Mouse (Mus musculus) lung, embryonic 15.5 days (tissue): ENCODE results near the gene Preb. TPM values are rescaled to one million over a fixed set of nuclear protein-coding genes. Genes with fewer than 3 reads are reported as not detected.

Source experiments
- ATAC-seq: fragments of 200-750 bp; cut with Nextera tagmentation; 2 replicates; pipeline ENCODE4 v1.8.0; 2017; ENCODE audit warnings: moderate number of reproducible peaks, borderline replicate concordance; ENCODE audit not compliant: low FRiP score, low TSS enrichment; ENCODE audit errors: extremely low read depth
- H3K27ac ChIP-seq: fragments of 300-500 bp; sonication (generic); 2 replicates; pipeline ENCODE4 v1.5.1; 2015; ENCODE audit warnings: moderate library complexity, mild to moderate bottlenecking, inconsistent platforms
- H3K27me3 ChIP-seq: fragments of 300-500 bp; sonication (generic); 2 replicates; pipeline ENCODE4 v1.6.1; 2015; ENCODE audit warnings: inconsistent platforms
- H3K36me3 ChIP-seq: fragments of 300-500 bp; sonication (generic); 2 replicates; pipeline ENCODE4 v1.6.1; 2015; ENCODE audit warnings: inconsistent platforms
- H3K4me1 ChIP-seq: fragments of 300-500 bp; sonication (generic); 2 replicates; pipeline ENCODE4 v1.6.1; 2015; ENCODE audit warnings: inconsistent platforms
- H3K4me2 ChIP-seq: fragments of 300-500 bp; sonication (generic); 2 replicates; pipeline ENCODE4 v1.6.1; 2015; ENCODE audit warnings: inconsistent platforms, mild to moderate bottlenecking, moderate library complexity
- H3K4me3 ChIP-seq: fragments of 300-500 bp; sonication (generic); 2 replicates; pipeline ENCODE4 v1.5.1; 2015; ENCODE audit warnings: mild to moderate bottlenecking, inconsistent platforms
- H3K9ac ChIP-seq: fragments of 300-500 bp; sonication (generic); 2 replicates; pipeline ENCODE4 v1.6.1; 2015; ENCODE audit warnings: inconsistent platforms
- H3K9me3 ChIP-seq: fragments of 300-500 bp; sonication (generic); 2 replicates; pipeline ENCODE4 v1.6.1; 2016; ENCODE audit warnings: inconsistent platforms
- WGBS: fragments of 180-500 bp; shearing (Covaris S2); methylation state at CpG from one replicate; pipeline ENCODE4 v1.1.7; 2015; 5-methylcytosine and 5-hydroxymethylcytosine counted together
- polyA plus RNA-seq: library from polyadenylated mRNA; unstranded; fragments of >200 nt; fragmentation: Nextera tagmentation; extraction: Ambion mirVana; gene quantifications from 2 replicates; pipeline ENCODE4 v1.2.1, GENCODE M21; 2015

Gene Preb
- polyA plus RNA-seq, 1 experiment from 2014 or later: 135 TPM

DNA sequence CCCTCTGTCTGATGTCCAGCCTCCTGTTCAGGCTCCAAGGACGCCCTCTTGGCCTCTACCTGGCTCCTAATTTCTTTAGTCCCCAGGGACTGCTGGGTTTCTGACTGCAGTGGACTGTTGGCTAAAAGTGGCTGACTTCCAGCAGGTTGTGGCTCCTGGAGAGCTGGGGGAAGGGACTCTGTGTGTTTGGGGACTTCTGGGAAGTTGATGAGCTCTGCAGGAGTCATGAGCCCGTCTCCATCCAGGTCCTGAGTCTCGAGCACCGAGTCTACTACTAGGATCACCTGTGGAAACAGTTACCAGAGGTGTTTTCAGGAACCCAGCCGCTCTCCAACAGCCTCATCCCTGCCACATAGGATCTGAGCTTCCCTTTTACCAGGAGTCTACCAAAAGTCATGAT is 26.5 kb downstream of the Preb start:
- Histone ChIP-seq H3K27me3 (no peaks in the 10 kb centered on the region), H3K27ac (no peak overlapping the region), H3K36me3 (no peaks in the 10 kb centered on the region), H3K4me1 (no peaks in the 10 kb centered on the region), H3K4me2 (no peak overlapping the region), H3K9me3 (no peaks in the 10 kb centered on the region), H3K9ac (no peak overlapping the region), H3K4me3 (no peak overlapping the region)
- WGBS: 49% methylated on average over 5 of the region's 5 CpGs
- no peak for ATAC-seq

DNA sequence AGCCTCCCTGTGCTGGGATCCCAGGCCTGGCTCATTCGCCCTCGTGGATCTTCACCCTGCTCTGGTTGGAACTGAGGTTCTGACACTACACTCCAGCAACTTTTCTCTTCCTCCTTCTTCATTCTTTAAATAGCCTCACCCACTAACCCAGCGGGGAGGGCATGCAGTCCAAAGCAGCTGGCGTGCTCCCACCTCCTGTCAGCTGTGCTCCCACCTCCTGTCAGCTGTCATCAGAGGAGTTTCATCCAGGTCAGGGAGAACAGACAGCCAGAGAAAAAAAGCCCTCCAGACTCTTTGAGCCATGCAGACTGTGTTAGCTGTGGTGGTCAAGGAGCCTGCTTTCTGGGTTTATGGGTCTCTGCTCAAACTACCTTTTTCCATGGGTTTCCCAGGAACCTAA is 28.8 kb downstream of the Preb start:
- H3K4me3 ChIP-seq: no peak overlapping the region

DNA sequence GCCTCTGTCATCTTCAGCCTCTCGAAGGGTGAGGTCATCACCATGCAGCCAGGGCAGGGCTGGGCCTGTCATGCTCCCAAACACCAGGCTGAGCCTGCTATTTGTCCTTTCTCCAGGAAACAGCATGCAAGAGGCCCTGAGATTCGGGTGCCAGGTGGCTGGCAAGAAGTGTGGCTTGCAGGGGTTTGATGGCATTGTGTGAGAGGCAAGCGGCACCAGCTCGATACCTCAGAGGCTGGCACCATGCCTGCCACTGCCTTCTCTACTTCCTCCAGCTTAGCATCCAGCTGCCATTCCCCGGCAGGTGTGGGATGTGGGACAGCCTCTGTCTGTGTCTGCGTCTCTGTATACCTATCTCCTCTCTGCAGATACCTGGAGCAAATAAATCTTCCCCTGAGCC is 29.3 kb downstream of the Preb start:
- no peaks in the 10 kb centered on the region for H3K9me3 ChIP-seq
- H3K4me1 ChIP-seq: no peaks in the 10 kb centered on the region
- H3K27me3 ChIP-seq: no peaks in the 10 kb centered on the region
- no peak overlapping the region for H3K4me3 ChIP-seq
- ATAC-seq: no peak
- 79% methylated on average over 6 of the region's 6 CpGs for WGBS
- H3K9ac ChIP-seq: no peak overlapping the region
- no peaks in the 10 kb centered on the region for H3K36me3 ChIP-seq
- H3K4me2 ChIP-seq: no peak overlapping the region
- H3K27ac ChIP-seq: no peak overlapping the region

More for the DNA sequence above, 28.8 kb downstream of the Preb start:
- H3K9ac ChIP-seq: no peak overlapping the region
- WGBS: 79% methylated on average over 4 of the region's 4 CpGs
- H3K27me3 ChIP-seq: no peaks in the 10 kb centered on the region
- no peaks in the 10 kb centered on the region for H3K4me1 ChIP-seq
- ATAC-seq: no peak
- no peaks in the 10 kb centered on the region for H3K36me3 ChIP-seq
- no peak overlapping the region for H3K4me2 ChIP-seq
- H3K27ac ChIP-seq: no peak overlapping the region
- no peaks in the 10 kb centered on the region for H3K9me3 ChIP-seq

DNA sequence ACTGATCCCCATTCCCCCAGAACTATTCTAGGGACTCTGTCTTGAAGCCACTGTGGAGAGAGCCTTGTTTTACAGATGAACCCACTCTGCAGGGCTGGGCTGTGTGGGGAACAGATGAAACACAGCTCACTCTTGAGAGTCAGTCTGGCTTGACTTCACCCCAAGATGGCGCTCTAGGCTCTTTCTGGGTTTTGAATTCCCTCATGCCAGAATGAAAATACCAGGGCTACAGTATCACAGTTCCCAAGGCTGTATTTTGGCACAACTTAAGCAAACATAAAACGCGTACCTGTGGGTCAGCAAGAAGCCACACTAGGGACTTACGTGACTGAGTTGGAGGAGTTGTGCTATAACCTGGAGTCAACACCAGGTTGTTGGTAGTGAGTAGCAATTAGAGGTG is 30.0 kb downstream of the Preb start:
- Histone ChIP-seq H3K4me1 (no peaks in the 10 kb centered on the region), H3K9me3 (no peaks in the 10 kb centered on the region), H3K9ac (no peak overlapping the region), H3K36me3 (no peaks in the 10 kb centered on the region), H3K4me3 (no peak overlapping the region), H3K27ac (no peak overlapping the region), H3K4me2 (no peak overlapping the region), H3K27me3 (no peaks in the 10 kb centered on the region)
- 0 out of 2 replicates have a peak, but pooled peaks have one; percentile 31 for ATAC-seq
- WGBS: 29% methylated on average over 4 of the region's 4 CpGs

DNA sequence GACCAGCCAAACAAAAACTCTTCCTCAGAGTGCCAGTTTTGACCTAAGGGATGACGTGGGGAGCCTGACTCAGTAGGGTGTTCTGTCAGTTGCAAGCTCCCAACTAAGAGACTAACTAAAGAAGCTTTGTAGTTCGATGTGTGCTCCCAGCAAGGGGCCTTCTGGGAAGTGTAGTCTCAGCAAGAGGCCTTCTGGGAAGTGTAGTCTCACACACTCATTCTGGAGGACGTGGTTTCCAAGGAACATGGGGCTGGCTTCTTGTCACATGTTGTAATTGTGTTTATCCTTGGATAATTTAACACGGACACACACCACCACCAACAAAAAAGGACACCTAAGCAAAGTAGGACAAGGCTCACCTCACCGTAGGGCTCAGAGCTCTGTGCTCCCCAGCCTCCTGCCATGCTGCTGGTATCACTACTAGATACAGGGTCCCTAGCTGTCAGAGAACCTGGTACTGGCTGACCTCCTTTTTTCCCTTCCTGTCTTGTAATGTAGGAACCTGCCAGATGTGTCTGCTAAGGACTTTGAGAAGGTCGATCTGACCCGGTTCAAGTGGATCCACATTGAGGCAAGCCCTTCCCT is 32.1 kb downstream of the Preb start:
- Histone ChIP-seq H3K9me3 (no peaks in the 10 kb centered on the region), H3K27ac (no peak overlapping the region), H3K4me3 (no peak overlapping the region), H3K36me3 (no peaks in the 10 kb centered on the region), H3K4me2 (peak overlapping the region; percentile 27; the same call in 1 of the 2 replicates), H3K9ac (no peak overlapping the region), H3K4me1 (peaks cover under 1% of the 10 kb centered on the region), H3K27me3 (no peaks in the 10 kb centered on the region)
- ATAC-seq: no peak
- WGBS: 41% methylated on average over 7 of the region's 7 CpGs

DNA sequence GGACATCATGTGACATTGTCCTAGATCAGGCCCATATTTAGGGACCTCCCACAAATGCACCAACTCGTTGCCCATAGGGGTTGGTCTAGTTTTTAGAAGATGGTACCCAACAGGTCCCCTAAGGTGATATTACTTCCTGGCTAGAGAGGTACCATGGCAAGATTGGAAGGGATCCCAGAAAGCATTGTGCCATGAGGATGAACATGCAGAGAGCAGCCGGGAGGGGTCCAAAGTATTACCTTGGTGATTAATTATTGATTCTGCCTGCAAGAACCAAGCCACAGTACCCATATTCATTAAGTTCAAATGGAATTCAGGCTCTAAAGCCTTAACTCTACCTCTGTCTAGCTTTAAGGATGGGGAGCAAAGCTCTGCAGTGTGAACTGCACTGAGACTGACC is 34.1 kb downstream of the Preb start:
- Histone ChIP-seq H3K27me3 (no peaks in the 10 kb centered on the region), H3K27ac (no peak overlapping the region), H3K36me3 (no peaks in the 10 kb centered on the region), H3K9ac (no peak overlapping the region), H3K4me1 (peaks cover 18% of the 10 kb centered on the region), H3K4me2 (no peak overlapping the region), H3K9me3 (no peaks in the 10 kb centered on the region), H3K4me3 (no peak overlapping the region)
- ATAC-seq: no peak
- 80% methylated on average over 2 of the region's 2 CpGs for WGBS

DNA sequence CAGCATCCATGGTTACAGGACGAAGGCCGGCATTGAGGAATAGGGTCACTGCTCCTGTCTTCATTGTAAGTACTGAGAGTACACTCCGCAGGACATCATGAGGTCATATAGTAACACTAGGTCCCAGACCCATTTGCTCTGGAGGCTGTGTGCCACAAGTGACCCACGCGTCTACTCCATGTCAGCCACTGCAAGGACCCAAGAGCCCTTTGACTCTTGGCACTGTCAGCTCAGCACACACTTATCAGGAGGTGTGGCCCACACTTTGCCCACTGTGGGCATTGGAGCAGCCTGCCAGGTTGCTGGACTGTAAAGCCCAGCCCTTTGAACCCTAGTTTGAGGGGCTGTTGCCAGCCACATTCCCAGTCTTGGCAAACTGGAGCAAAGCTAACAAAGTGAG is 34.9 kb downstream of the Preb start:
- Histone ChIP-seq H3K4me3 (no peak overlapping the region), H3K4me2 (no peak overlapping the region), H3K9me3 (no peaks in the 10 kb centered on the region), H3K27me3 (no peaks in the 10 kb centered on the region), H3K9ac (no peak overlapping the region), H3K4me1 (peaks cover 27% of the 10 kb centered on the region), H3K36me3 (peaks cover 5% of the 10 kb centered on the region), H3K27ac (no peak overlapping the region)
- no peak for ATAC-seq
- WGBS: 91% methylated on average over 5 of the region's 5 CpGs

DNA sequence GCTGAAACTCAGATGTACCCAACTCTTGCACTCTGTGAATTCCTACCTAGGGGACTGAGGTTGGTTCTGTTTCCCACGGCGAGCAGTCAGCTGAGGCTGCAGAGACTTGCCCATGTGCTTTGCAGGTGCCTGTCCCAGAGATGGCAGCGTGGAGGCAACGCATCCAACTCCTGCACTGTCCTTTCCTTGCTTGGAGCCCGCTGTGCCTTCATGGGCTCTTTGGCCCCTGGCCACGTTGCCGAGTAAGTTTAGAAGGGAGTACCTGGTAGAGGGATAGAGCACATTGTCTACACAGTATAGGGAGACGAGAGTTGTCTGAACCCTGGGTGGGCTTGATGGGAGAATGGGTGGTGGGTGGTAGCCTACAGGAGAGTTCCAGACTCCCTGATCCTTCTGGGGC is 35.5 kb downstream of the Preb start:
- no peak for ATAC-seq
- H3K36me3 ChIP-seq: peaks cover 10% of the 10 kb centered on the region
- no peaks in the 10 kb centered on the region for H3K27me3 ChIP-seq
- no peaks in the 10 kb centered on the region for H3K9me3 ChIP-seq
- no peak overlapping the region for H3K27ac ChIP-seq
- H3K4me2 ChIP-seq: no peak overlapping the region
- H3K4me3 ChIP-seq: no peak overlapping the region
- peaks cover 33% of the 10 kb centered on the region for H3K4me1 ChIP-seq
- 75% methylated on average over 8 of the region's 8 CpGs for WGBS
- no peak overlapping the region for H3K9ac ChIP-seq

DNA sequence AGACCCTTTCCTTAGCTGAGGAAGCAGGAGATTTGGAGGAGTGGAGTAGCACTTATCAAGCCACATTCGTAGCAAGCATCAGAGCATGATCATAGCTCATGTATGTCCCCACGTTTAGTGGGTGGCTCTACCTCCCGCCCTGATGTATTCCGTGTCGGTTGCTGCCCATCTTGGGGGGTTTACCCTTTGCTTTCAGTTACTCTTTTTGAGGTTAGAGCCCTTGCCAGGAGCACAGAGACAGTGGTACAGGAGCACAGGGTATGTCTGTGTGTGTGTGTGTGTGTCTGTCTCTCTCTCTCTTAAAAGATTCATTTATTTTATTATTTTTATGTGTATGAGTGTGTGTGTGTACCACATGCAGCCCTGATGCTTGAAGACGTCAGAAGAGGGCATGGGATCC is 37.0 kb downstream of the Preb start:
- ATAC-seq: no peak
- H3K4me1 ChIP-seq: peaks cover 34% of the 10 kb centered on the region
- H3K36me3 ChIP-seq: peaks cover 25% of the 10 kb centered on the region
- no peak overlapping the region for H3K4me3 ChIP-seq
- H3K27ac ChIP-seq: no peak overlapping the region
- no peaks in the 10 kb centered on the region for H3K27me3 ChIP-seq
- no peak overlapping the region for H3K9ac ChIP-seq
- H3K4me2 ChIP-seq: no peak overlapping the region
- 59% methylated on average over 6 of the region's 6 CpGs for WGBS
- H3K9me3 ChIP-seq: no peaks in the 10 kb centered on the region

DNA sequence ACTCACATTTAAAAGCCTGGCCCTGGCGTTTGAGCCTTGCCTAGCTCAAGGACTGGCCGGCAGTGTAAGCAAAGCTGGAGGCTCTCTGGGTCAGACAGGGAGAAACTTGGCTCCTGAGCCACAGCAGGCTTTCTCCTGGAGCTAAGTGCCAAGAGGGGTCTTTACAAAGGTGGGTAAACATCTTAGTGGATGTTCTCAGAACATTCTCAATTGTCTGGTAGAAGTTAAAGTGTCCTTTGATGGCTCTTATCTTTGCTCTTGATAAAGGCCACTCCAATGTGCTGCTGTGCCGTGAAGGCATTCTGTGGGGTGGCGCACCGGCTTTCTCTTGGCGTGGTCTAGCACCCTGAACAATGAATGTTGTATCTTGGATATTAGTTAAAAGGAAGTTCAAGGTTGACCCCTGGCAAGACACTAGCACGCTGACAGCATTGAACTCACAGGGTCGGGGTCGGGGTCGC is 37.5 kb downstream of the Preb start:
- H3K27ac ChIP-seq: 0 out of 2 replicates have a peak overlapping the region, but pooled peaks have one; percentile 85
- no peaks in the 10 kb centered on the region for H3K27me3 ChIP-seq
- no peak for ATAC-seq
- peak overlapping the region; percentile 74 for H3K4me2 ChIP-seq
- H3K9ac ChIP-seq: peak overlapping the region; percentile 47
- peaks cover 30% of the 10 kb centered on the region for H3K36me3 ChIP-seq
- H3K4me1 ChIP-seq: peaks cover 34% of the 10 kb centered on the region
- 38% methylated on average over 10 of the region's 10 CpGs for WGBS
- H3K9me3 ChIP-seq: no peaks in the 10 kb centered on the region
- no peak overlapping the region; the same call in 1 of the 2 replicates for H3K4me3 ChIP-seq

DNA sequence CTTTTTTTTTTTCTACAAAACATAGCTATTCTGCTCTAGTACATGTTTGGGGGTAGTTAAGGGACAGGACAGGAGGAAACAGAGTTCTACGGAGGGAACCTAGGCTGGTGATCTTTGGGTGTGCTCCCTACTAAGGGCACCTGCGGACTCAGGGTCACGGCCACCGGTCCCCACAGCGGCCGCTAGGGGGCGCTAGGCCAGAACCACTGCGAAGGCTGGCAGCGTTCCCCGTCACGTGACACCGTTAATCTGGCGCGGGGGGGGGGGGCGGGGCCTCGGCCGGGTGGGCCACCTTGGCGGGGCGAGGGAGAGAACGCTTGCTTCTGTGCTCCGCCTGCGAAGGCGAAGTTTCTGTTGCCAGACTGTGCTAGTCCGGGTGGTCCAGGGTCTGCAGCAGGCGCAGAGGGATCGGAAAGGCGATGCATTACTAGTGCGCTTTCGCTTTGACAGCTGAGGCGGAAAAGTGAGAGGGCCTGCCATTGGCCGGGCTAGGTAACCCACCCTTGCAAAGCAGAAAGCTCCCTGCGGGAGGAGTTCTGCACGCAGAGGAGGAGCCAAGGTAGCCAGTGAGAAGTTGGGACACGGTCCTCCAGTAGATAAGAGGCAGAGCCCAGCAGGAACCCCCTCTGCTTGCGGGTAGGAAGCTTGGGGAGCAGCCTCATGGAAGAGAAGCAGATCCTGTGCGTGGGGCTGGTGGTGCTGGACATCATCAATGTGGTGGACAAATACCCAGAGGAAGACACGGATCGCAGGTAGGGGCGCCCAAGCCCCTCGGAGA is 38.7 kb downstream of the Preb start, which contains the start of gene Khk:
Gene Khk (plus strand): TSS at position 176 of the 778 bp plus-strand sequence.
- 2% methylated on average over 37 of the region's 40 CpGs for WGBS
- peak; percentile 79 for ATAC-seq
- peak within 1 kb of the TSS; percentile 74 for H3K4me2 ChIP-seq
- peak within 1 kb of the TSS; percentile 47 for H3K9ac ChIP-seq
- H3K4me1 ChIP-seq: peaks cover 41% of the 10 kb centered on the region
- peak within 1 kb of the TSS; percentile 85 for H3K27ac ChIP-seq
- no peaks in the 10 kb centered on the region for H3K9me3 ChIP-seq
- H3K36me3 ChIP-seq: peaks cover 39% of the 10 kb centered on the region
- peak within 1 kb of the TSS; percentile 50 for H3K4me3 ChIP-seq
- no peaks in the 10 kb centered on the region for H3K27me3 ChIP-seq

DNA sequence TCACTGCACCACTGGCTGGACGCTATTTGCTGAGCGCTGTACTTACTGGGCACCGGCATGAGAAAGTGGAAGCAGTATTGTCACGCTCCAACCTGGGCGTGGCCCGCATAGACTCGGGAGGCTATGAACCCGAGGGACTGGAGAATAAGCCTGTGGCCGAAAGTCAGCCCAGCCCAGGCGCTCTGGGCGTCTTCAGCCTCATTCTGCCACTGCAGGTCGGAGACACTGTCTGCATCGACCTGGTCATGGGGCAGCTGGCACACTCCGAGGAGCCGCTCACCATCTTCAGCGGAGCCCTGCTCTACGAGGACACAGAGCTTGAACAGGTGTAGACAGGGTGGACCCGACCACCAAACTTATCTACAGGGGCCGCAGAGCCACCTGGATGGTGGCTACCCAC is 39.5 kb downstream of the Preb start:
- Histone ChIP-seq H3K4me2 (peak overlapping the region; percentile 74), H3K9ac (no peak overlapping the region), H3K9me3 (no peaks in the 10 kb centered on the region), H3K27me3 (no peaks in the 10 kb centered on the region), H3K36me3 (peaks cover 39% of the 10 kb centered on the region), H3K4me3 (peak overlapping the region; percentile 50), H3K4me1 (peaks cover 46% of the 10 kb centered on the region), H3K27ac (no peak overlapping the region)
- WGBS: 61% methylated on average over 19 of the region's 19 CpGs
- no peak; the same call in 1 of the 2 replicates for ATAC-seq
